Mouse (Mus musculus): ENCODE measurements around the gene Sik3. TPM values are rescaled to one million over a fixed set of nuclear protein-coding genes. Genes with fewer than 3 reads are reported as not detected.
A peak's percentile ranks its signal among the peaks of the same experiment; 100 is the strongest.

Gene Sik3
- total RNA-seq, 4 experiments from 2014 or later = 134 to 147 (median 140) TPM

GRCm38 (mm10) chr9:46015081-46015551 is 2.5 kb downstream of the Sik3 start:
- DNase-seq (ENCODE audit: low spot score in 2 of 2) = peak in 1 of 2 experiments; percentile 55

- DNase-seq (ENCODE audit: low spot score in 2 of 2) = no peak
Measured at GRCm38 (mm10) chr9:46015831-46016230, 3.2 kb downstream of the Sik3 start.

DNA sequence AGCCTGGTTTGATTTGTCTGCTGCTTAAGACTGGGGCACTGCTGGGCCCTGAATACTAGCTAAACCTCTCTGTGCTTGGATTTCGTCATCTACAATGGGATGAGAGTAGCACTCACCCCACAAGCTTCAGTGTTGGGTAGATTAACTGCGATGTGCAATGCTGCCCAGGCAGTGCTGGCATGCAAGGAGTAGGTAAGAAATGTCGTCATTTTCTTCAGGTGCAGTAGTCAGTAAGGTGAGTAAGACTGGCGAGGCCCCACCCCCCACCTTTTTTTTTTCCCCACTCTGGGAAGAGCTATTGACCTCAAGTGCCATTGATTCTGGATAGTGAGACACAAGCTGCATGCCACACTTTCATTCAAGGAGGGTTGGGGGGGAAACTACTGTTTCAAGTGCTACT is 3.8 kb downstream of the Sik3 start:
- no peak for DNase-seq (ENCODE audit: low spot score in 2 of 2)

- no peak for DNase-seq (ENCODE audit: low spot score in 2 of 2)
Measured at GRCm38 (mm10) chr9:46018316-46018715, 5.7 kb downstream of the Sik3 start.

GRCm38 (mm10) chr9:46019975-46020374 is 7.4 kb downstream of the Sik3 start:
- no peak for DNase-seq (ENCODE audit: low spot score in 2 of 2)

DNA sequence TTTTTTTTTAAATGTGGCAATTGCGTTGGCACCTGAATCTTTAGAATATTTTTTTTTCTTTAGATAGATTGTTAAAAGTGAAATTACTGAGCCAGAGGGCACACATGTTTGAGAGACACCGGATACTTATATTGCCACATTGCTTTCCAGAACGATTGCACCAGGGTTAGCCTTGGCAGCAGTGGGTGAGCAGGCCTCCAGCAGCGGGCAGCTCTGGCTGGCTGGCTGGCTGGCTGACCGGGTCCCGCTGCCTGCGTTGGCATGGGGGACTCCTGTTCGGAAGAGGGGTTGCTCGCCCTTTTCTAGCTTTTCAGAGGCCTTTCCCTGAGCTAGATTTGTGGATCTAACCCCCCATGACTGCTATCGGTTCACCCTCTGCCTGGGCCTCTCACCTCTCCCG is 11.0 kb downstream of the Sik3 start:
- DNase-seq (ENCODE audit: low spot score in 2 of 2) = no peak

DNA sequence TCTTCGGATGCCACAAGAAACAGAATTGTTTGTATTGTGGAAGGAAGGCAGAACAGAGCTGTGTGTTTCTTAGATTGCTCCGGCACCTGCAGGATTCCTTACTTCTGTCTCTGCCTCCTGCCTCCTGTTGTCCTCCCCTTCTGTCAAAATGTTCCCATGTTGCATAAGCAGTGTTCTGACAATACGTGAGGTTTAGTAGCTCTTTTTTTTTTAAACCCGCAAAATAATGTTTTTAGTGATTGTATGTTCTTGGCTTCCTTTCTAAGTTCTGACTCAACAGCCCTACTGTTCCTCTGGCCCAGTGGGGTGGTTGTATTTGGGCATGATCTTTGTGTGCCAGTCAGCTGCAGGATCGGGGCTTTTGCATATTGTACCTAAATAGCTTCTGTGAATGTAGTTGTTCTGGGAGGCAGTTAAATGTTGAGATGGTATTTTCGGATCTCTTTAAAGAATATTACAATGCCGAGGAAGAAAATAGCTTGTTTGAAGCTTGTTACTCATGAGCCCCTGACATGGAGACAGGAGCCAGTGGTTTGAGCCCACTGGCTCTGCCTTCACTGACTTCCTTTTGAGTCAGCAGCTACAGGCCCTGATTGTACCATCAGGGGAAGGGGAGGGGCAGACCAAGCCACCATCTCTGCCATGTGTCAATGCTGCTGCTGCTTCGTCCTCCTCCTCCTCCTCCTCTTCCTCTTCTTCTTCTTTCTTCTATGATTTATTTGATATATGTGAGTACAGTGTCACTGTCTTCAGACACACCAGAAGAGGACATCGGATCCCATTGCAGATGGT is 13.6 kb downstream of the Sik3 start:
- DNase-seq (ENCODE audit: low spot score in 2 of 2) = peak; percentile 48 to 61

DNA sequence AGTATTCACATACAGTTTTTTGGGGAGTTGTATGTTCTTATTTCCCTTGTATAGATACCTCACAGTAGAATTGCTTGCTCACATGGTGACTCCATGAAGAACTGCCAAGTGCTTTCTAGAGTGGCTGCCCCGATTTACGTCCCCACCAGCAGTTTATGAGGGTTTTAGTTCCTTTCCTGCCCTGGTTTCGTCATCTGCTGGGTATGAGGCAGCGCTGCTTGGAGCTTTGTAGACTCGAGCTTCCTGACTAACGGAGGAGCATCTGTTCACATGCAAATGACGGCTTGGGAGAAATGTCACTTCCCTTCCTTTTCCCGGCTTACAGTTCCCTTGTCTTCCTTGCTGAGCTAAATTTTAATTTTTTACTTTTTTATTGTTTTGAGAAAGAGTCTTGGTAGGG is 15.4 kb downstream of the Sik3 start:
- DNase-seq (ENCODE audit: low spot score in 2 of 2) = peak; percentile 39 to 47

- DNase-seq (ENCODE audit: low spot score in 2 of 2) = no peak
Measured at GRCm38 (mm10) chr9:46029534-46029933, 16.9 kb downstream of the Sik3 start.

DNA sequence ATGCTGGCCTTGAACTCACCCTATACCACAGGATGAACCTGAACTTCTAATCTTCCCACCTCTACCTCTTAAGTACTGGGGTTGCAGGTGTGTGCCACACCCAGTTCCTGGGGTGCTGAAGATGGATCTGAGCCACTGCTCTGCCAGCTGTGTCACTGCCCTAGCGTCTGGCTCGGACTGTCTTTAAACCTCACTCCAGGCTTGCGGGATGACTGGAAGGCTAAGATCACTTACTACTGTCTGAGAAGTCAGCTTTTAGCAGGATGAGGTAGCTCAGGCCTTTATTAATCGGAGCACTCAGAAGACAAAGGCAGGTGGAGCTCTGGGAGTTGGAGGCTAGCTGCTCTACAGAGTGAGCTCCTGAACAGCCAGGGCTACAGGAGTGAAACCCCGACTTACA is 17.6 kb downstream of the Sik3 start:
- no peak for DNase-seq (ENCODE audit: low spot score in 2 of 2)

- DNase-seq (ENCODE audit: low spot score in 2 of 2) = no peak
Measured at GRCm38 (mm10) chr9:46030968-46031367, 18.3 kb downstream of the Sik3 start.

- peak in 1 of 2 experiments; percentile 43 for DNase-seq (ENCODE audit: low spot score in 2 of 2)
Measured at GRCm38 (mm10) chr9:46032190-46032589, 19.6 kb downstream of the Sik3 start.

DNA sequence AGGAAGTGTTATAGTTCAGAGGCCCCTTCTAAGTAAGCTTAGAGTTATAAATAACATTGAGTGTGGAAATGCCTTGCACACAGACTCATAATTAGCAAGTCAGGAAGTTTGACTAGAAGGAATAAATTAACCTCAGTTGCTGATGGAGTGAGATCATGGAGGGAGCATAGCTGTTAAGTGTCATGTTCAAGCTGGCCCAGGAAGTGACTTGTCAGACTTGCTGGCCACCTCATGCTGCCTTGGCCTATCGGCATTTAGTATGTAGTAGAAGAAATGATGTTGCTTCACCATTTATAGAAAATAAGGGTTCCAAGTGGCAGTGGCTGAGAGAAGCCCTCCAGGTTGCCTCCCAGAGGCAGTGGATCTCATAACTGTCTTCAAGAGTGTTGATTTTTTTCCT is 20.4 kb downstream of the Sik3 start:
- DNase-seq (ENCODE audit: low spot score in 2 of 2) = no peak

DNA sequence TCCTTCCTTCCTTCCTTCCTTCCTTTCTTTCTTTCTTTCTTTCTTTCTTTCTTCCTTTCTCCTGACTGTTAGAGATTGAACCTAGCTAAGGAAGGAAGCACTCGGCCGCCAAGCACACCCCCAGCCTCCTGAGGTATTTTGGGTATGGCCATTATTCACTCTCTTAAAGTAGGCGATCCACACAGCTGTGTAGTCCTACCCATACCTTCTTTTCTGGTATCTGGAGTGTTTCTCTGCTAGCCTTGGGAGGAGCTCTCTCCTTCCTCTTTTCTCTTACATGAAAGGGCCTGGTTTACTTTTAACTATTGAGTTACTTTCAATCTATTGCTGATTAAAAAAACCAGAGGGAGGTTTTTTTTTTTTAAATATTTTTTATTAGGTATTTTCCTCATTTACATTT is 21.2 kb downstream of the Sik3 start:
- DNase-seq (ENCODE audit: low spot score in 2 of 2) = no peak

GRCm38 (mm10) chr9:46035290-46035871 is 22.8 kb downstream of the Sik3 start:
- DNase-seq (ENCODE audit: low spot score in 2 of 2) = no peak

DNA sequence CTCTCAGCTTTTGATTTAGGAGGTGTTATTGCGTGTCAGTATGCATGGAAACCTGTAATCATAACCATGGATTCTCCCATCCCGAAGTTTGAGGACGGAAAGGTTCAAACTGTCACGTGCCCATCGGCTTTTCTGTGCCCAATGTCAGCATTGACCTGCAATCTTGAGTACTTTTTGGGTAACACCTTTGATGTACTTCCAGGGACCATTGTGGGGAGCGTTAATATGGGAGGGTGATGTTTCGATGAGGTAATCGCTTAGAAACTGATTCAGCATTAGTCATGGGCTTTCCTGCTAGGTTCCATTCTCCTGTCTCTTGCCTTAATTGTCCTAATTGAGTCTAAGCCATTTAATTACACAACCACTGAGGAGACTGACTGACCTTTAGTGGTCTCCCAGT is 24.3 kb downstream of the Sik3 start:
- DNase-seq (ENCODE audit: low spot score in 2 of 2) = no peak

DNA sequence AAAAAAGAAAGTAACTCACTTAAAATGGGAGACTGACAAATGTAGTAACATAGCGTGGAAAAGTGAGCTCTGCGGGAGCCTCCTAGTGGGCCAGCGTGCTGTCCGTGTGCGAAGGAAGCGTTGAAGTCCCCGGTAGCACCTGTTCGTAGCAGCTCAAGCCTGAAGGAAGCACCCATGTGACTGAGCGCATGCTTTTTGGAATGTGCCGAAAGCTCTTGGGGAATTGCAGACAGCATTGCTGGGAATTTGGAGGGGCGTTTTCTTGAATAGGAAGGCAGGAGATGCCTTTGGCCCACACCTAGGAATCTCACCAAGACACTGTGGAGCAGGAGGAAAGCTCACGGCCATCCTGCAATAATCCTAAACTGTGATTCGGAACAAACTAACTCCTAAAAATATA is 26.2 kb downstream of the Sik3 start:
- DNase-seq (ENCODE audit: low spot score in 2 of 2) = no peak

- DNase-seq (ENCODE audit: low spot score in 2 of 2) = no peak
Measured at GRCm38 (mm10) chr9:46041186-46041585, 28.6 kb downstream of the Sik3 start.

DNA sequence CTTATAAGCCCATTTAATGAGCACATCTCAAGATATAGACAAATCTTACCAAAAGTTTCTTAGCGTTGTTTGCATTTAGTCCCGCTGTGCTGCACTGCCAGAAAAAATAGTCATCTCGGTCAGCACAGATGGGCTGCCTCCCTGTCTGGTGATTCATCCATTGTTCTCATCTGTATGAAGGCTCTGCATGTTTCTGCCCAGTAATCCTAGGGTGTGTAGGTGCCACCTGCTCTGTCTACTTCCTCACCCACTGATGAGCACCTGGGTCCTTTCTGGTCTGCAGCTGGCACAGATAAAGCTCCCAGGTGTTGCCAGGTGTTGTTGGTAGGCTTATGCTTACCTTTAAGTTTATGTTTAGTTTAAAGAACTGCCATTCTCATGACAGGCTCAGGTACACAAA is 29.8 kb downstream of the Sik3 start:
- peak in 1 of 2 experiments; percentile 24 for DNase-seq (ENCODE audit: low spot score in 2 of 2)

DNA sequence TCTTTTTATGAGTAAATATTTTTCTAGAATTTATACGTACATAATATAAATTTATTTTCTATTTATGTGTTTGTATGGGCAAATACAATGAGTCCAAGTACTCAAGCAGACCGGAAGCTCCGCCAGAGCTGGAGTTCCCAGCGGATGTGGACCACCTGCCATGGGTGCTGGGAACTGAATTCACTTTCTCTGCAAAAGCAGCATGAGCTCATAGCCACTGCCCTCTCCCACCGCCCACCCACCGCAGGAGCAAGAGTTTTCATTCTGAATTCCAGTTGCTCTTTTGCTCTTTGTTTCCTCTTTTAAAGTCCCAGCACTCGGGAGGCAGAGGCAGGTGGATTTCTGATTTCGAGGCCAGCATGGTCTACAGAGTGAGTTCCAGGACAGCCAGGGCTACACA is 31.0 kb downstream of the Sik3 start:
- no peak for DNase-seq (ENCODE audit: low spot score in 2 of 2)

DNA sequence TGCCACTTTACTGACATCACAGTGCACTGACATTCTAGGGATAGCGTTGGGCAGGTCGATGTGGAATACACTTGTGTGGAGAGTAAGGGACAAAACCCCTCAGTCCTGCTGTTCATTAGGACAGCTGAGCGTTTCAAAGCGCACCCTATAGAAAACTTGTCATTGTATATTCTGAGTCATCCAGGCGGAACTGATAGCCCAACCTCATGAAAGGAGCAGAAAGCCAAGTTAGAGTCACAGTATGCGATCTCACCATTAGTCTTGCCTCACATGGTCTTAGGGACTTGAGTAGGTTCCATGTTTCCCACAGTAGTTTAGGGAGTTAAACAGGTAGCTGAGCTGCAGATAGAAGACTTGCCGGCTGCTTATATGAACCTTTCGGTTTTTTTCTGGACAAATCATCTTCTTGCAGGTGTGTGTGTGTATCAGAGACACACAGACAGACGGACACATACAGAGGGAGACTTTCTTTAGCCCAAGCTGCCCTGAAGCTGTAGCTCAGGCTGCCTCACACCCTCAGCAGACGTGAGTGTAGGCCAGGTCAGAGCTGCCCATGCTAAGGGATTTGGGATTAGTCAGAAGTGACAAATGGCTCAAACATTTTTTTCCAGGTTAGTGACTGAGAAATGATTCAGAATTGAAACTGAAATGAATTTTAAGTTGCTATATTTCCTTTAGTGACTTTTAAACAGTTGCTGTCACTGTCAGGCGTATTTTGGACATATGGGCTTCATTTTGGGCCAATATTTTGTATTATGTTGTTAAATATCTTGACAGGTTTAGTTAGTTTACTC is 34.3 kb downstream of the Sik3 start:
- no peak for DNase-seq (ENCODE audit: low spot score in 2 of 2)

- DNase-seq (ENCODE audit: low spot score in 2 of 2) = no peak
Measured at GRCm38 (mm10) chr9:46049525-46049924, 36.9 kb downstream of the Sik3 start.
